Mouse (Mus musculus) activated CD4-positive, CD25-positive, alpha-beta regulatory T cell, adult 9 weeks (primary cell): Measurements from ENCODE around the gene Ap1ar. TPM values are rescaled to one million over a fixed set of nuclear protein-coding genes. Genes with fewer than 3 reads are reported as not detected.

ENCODE experiments used
- polyA plus RNA-seq: library from polyadenylated mRNA; unstranded; fragments of 100-300 nt; shearing (Covaris generic); gene quantifications from one replicate; pipeline ENCODE4 v1.2.1, GENCODE M21; 2017

Gene Ap1ar
- polyA plus RNA-seq = 9.2 TPM

DNA sequence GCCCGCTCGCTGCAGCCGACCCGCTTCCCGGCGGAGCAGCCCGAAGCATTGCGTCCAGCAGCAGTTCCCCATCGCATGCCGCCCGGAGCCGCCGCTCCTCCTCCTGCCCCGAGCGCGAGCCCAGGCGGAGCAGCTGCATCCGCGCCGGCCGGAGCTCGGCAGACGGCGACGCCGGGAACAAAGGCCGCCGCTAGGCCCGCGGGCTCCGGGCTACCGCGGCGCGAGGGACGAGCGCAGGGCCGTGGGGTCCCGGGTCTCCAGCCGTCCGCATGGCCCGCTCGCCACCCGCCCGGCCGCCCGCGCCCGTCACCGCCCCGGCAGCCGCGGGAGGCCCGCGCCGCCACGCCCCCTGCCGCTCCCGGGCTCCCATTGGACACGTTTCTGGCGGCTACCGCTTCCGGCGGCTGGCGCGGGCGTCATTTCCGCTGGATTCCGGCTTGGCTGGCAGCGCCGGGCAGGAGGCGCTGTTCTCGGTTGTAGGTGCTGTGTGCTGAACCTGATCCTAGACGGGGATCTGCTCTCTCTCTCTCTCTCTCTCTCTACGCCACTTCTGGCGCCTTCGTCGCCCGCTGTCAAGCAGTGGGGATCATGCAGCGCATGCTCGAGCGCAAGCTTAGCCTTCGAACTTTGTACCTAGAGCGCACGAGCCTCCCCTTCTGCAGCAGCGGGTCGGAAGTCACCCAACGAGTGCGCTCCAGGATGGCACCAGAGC lies at the start of gene Ap1ar:
Gene Ap1ar, minus strand, starts transcription at position 370 of the 712 bp plus-strand sequence.

DNA sequence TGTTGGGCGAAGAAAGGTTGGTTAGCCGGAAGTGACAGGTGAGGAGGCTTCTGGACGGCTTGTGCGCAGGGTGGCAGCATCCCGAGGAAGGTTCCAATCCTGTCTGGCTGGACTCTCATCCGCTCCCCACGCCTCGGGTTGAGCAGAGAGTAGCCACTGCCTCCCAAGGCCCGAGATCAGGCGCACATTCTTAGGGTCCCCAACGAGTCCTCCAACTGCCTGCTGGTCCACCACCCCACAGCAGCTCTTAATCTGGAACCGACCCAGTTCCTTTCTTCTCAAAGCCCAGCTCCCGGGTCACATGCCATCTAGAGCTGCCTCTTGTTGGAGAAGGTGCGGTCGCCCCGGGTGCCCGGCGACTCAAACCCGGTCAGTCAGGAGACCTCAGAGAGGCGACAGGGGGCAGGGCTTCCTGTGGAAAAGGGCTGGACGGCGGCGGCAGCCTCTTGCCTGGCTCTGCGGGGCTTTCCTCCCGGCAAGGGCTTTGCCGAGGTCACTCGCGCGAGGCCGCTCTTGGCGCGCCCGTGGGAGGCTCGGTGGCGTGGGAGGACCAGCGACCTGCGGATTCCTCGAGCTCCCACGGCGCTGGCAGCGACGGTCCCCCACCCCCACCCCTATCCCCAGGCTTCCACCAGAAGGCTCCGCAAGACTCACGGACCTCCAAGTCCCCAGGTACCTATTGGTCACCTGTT lies 47.7 kb downstream of the Ap1ar start, which contains the start of gene Tifa:
Gene Tifa, plus strand, starts transcription at position 306 of the 692 bp plus-strand sequence.

DNA sequence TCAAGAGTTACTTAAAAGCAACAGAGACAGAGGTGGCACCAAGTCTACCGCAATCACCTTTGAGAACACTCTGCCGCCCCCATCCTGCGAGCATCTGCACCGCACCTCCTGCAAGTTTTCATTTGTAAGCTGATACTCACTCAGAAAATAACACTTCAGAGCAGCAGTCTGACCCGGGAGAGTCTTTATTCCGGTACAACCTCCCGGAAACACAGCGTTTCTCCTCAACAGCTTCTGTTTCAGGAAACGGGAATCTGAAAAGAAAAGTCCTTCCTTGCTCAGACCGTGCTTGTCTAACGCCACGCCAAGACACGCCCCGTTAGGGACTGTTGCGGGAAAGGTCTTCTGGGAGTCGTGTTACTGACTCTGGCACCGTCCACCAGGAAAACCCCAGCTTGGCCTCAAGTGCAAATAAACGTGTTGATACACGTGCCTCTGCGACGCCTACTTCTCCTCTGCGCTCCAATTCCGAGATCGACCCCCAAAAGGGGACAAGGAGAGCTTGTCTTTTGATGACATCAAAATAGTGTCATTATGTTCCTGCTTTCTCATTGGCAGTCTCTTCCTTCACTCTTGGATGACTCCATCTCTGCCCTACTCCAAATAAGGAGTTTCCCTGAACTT lies 57.2 kb downstream of the Ap1ar start, which contains the start of gene Alpk1:
Gene Alpk1, minus strand, starts transcription at position 507 of the 624 bp plus-strand sequence.

Other genes with a start within 250 kb of the Ap1ar start
- not detected for gene Neurog2, start 204.4 kb downstream of the Ap1ar start, polyA plus RNA-seq
- 2.4 TPM for gene Alpk1, start 57.0 kb downstream of the Ap1ar start, polyA plus RNA-seq
- 0.20 TPM for gene Tifa, start 47.7 kb downstream of the Ap1ar start, polyA plus RNA-seq
- gene Fam241a, start 58.8 kb upstream of the Ap1ar start, polyA plus RNA-seq = 1.8 TPM